In the genomic region with DNA sequence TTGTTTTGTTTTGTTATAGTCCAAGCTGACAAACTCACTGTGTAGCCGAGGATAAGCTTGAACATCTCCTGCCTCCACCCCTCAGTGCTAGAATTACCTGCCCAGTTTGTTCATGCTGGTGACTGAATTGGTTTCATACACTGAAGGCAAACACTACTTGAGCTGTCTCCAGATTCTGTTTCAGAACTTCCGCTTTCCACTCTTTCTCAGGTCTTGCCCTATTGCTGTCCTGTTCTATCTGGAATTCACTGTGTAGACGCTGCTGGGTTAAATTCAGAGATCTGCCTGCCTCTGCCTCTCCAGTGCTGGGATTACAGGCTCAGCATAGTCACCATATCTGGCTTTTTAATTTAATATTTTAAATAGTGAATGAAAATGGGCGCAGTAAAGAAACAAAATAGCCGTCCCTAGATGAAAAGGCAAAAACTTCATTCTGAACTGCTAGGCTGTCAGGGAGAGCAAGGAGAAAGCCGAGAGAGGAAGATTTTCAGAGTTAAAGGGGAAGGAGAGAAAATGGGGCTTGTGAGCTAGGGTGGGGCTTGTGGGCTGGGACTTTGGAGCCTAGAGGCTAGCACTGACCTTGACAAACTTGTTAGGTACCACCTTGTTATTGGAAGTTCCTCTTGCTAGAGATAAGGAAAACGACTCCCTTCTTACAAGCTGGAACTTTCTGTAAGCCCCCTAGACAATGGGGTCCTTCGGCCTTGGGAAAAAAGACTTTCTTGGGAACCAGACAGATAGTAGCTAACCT, we compare ENCODE assay signal across 28 mouse cellular contexts. TPM values are rescaled to one million over a fixed set of nuclear protein-coding genes. Genes with fewer than 3 reads are reported as not detected.
A peak's percentile ranks its signal among the peaks of the same experiment; 100 is the strongest.
DNase-seq lines count a peak whose midpoint lies in the region; ATAC-seq and TF ChIP-seq lines count a peak whose summit lies in the region.
"Had no signal": no experiment of that assay in that cellular context is flagged by ENCODE, and none has a peak within 500 bp of the region (broad histone marks: within the 10 kb centered on the region; RNA-seq: fewer than 3 reads in every experiment).

No protein-coding gene starts in this region.

- 66% methylated on average over 8 of the region's 8 CpGs for WGBS in thymus, adult 2 months
- 43% methylated on average over 8 of the region's 8 CpGs for WGBS in macrophage (ENCODE audit: missing documents)
- WGBS in forebrain, embryonic 12.5 days: 88% methylated on average over 8 of the region's 8 CpGs
- 90% methylated on average over 8 of the region's 8 CpGs for WGBS in hindbrain, embryonic 13.5 days

- H3K36me3 ChIP-seq in thymus, adult 2 months (ENCODE audit: control insufficient read depth, insufficient read depth, low read length): peaks cover 16% of the 10 kb centered on the region
- H3K36me3 ChIP-seq in MEL (ENCODE audit: control insufficient read depth in 1 of 2, insufficient read depth in 2 of 2, low read length in 2 of 2) (peaks cover 0 to 16% of the 10 kb centered on the region in 2 experiments; a peak in 2 of 4 replicates), macrophage (ENCODE audit: inconsistent target) (no peaks in the 10 kb centered on the region)
- H3K36me3 ChIP-seq in forebrain, embryonic 12.5 days (replicated peaks): peaks cover 20% of the 10 kb centered on the region
- H3K36me3 ChIP-seq in hindbrain, embryonic 13.5 days: peaks cover 3% of the 10 kb centered on the region; the same call in 1 of the 2 replicates
- H3K36me3 ChIP-seq: forebrain, embryonic 15.5 days; heart, embryonic 15.5 days had no signal

- H3K4me3 ChIP-seq in thymus, adult 2 months (ENCODE audit: control insufficient read depth, insufficient read depth, low read length): no peak overlapping the region
- no peak overlapping the region for H3K4me3 ChIP-seq in MEL (ENCODE audit: control insufficient read depth in 1 of 2, insufficient read depth in 1 of 2, low read depth in 2 of 2, low read length in 2 of 2)
- no peak overlapping the region for H3K4me3 ChIP-seq in macrophage (ENCODE audit: inconsistent target)
- no peak overlapping the region for H3K4me3 ChIP-seq in forebrain, embryonic 12.5 days (replicated peaks)
- no peak overlapping the region for H3K4me3 ChIP-seq in hindbrain, embryonic 13.5 days
- H3K4me3 ChIP-seq: forebrain, embryonic 15.5 days; heart, embryonic 15.5 days; hindbrain, embryonic 12.5 days; kidney, embryonic 15.5 days; left cerebral cortex, adult 2 months; limb, embryonic 13.5 days; midbrain, embryonic 10.5 days; myocyte; neural tube, embryonic 12.5 days had no signal

- ATAC-seq in forebrain, embryonic 12.5 days (ENCODE audit: low FRiP score): no peak
- no peak for ATAC-seq in hindbrain, embryonic 13.5 days (ENCODE audit: low FRiP score)
- ATAC-seq: activated CD4-positive, CD25-positive, alpha-beta regulatory T cell, adult 4 months; forebrain, embryonic 15.5 days; lung, postnatal 0 days had no signal

- peak overlapping the region; percentile 34; the same call in 1 of the 2 replicates for H3K27ac ChIP-seq in thymus, adult 2 months (ENCODE audit: control insufficient read depth, insufficient read depth, low read length)
- H3K27ac ChIP-seq in MEL (ENCODE audit: control insufficient read depth, low read depth, low read length): no peak overlapping the region
- H3K27ac ChIP-seq in macrophage: peak overlapping the region; percentile 12; the same call in 1 of the 2 replicates
- H3K27ac ChIP-seq in forebrain, embryonic 12.5 days: no peak overlapping the region
- H3K27ac ChIP-seq in hindbrain, embryonic 13.5 days: no peak overlapping the region
- H3K27ac ChIP-seq: forebrain, embryonic 15.5 days; heart, embryonic 15.5 days; hindbrain, embryonic 12.5 days; kidney, embryonic 15.5 days; left cerebral cortex, adult 2 months; limb, embryonic 13.5 days; midbrain, embryonic 10.5 days; neural tube, embryonic 12.5 days had no signal

- H3K79me2 ChIP-seq in MEL (ENCODE audit: control insufficient read depth, insufficient read depth, low read length, poor library complexity) (peaks cover 32% of the 10 kb centered on the region), macrophage (ENCODE audit: inconsistent target) (peaks cover 100% of the 10 kb centered on the region)

- no peak for TF ChIP-seq CTCF in thymus, adult 2 months (IDR thresholded peaks at IDR 0.05; ENCODE audit: borderline replicate concordance, control insufficient read depth, extremely low read depth, insufficient read depth, low read length, poor library complexity)
- no peak for TF ChIP-seq CTCF in MEL (IDR thresholded peaks at IDR 0.05 in 2 of 3, conservative IDR thresholded peaks at IDR 0.05 in 1 of 3; ENCODE audit: control insufficient read depth in 1 of 3, insufficient read depth in 1 of 3, low read depth in 2 of 3, low read length in 3 of 3, poor library complexity in 1 of 3, severe bottlenecking in 1 of 3)

- DNase-seq in thymus, adult 2 months: no peak
- no peak for DNase-seq in thymus, postnatal 10 days (ENCODE audit: low spot score in 2 of 2)
- DNase-seq in MEL (ENCODE audit: low read depth, low spot score): peak; percentile 42
- DNase-seq in Muller cell, postnatal 12 days (ENCODE audit: inconsistent ontology term): no peak
- DNase-seq: adrenal gland, adult 2 months; adrenal gland, postnatal 36 days; B cell, adult 2 months; cerebellum, adult 2 months; cerebellum, postnatal 14 days; kidney, adult 18-20 months; kidney, postnatal 25 days; lung, adult 18-20 months; lung, postnatal 4 days had no signal

- no peaks in the 10 kb centered on the region for H3K27me3 ChIP-seq in thymus, adult 2 months (ENCODE audit: control insufficient read depth, insufficient read depth, low read length)
- H3K27me3 ChIP-seq in MEL (ENCODE audit: control insufficient read depth in 1 of 2, insufficient read depth in 2 of 2, low read length in 2 of 2): no peaks in the 10 kb centered on the region
- H3K27me3 ChIP-seq in forebrain, embryonic 12.5 days: no peaks in the 10 kb centered on the region
- H3K27me3 ChIP-seq in hindbrain, embryonic 13.5 days: no peaks in the 10 kb centered on the region
- H3K27me3 ChIP-seq: forebrain, embryonic 15.5 days; heart, embryonic 15.5 days; hindbrain, embryonic 12.5 days; kidney, embryonic 15.5 days; limb, embryonic 13.5 days; neural tube, embryonic 12.5 days had no signal

- TF ChIP-seq EP300 in MEL (IDR thresholded peaks at IDR 0.05; ENCODE audit: low read depth in 1 of 2, low read length in 2 of 2): no peak

- H3K9me3 ChIP-seq in MEL (replicated peaks; ENCODE audit: insufficient read depth, low read length): no peaks in the 10 kb centered on the region
- no peaks in the 10 kb centered on the region for H3K9me3 ChIP-seq in forebrain, embryonic 12.5 days
- H3K9me3 ChIP-seq in hindbrain, embryonic 13.5 days: no peaks in the 10 kb centered on the region
- H3K9me3 ChIP-seq: forebrain, embryonic 15.5 days; heart, embryonic 15.5 days; hindbrain, embryonic 12.5 days; kidney, embryonic 15.5 days; limb, embryonic 13.5 days; neural tube, embryonic 12.5 days had no signal

- no peak overlapping the region for H3K9ac ChIP-seq in MEL (ENCODE audit: control insufficient read depth, low read depth, low read length, poor library complexity, severe bottlenecking)
- no peak overlapping the region for H3K9ac ChIP-seq in forebrain, embryonic 12.5 days
- no peak overlapping the region for H3K9ac ChIP-seq in hindbrain, embryonic 13.5 days
- H3K9ac ChIP-seq: forebrain, embryonic 15.5 days; heart, embryonic 15.5 days; hindbrain, embryonic 12.5 days; kidney, embryonic 15.5 days; limb, embryonic 13.5 days; neural tube, embryonic 12.5 days had no signal

- TF ChIP-seq POLR2A in thymus, adult 2 months (IDR thresholded peaks at IDR 0.05; ENCODE audit: control insufficient read depth, extremely low read depth, insufficient read depth, low read length, poor library complexity): no peak
- TF ChIP-seq POLR2A in MEL (IDR thresholded peaks at IDR 0.05; ENCODE audit: control insufficient read depth in 1 of 2, insufficient read depth in 1 of 2, low read depth in 1 of 2, low read length in 2 of 2, poor library complexity in 1 of 2): no peak

- H3K4me1 ChIP-seq in thymus, adult 2 months (replicated peaks; ENCODE audit: control insufficient read depth, insufficient read depth, low read length): peaks cover 43% of the 10 kb centered on the region
- peaks cover 11 to 14% of the 10 kb centered on the region in 2 experiments for H3K4me1 ChIP-seq in MEL (ENCODE audit: control insufficient read depth in 1 of 2, insufficient read depth in 2 of 2, low read length in 2 of 2)
- peaks cover 21% of the 10 kb centered on the region for H3K4me1 ChIP-seq in forebrain, embryonic 12.5 days
- peaks cover 48% of the 10 kb centered on the region for H3K4me1 ChIP-seq in hindbrain, embryonic 13.5 days (replicated peaks)

- H3K4me2 ChIP-seq in forebrain, embryonic 12.5 days: no peak overlapping the region
- H3K4me2 ChIP-seq in hindbrain, embryonic 13.5 days: no peak overlapping the region
- H3K4me2 ChIP-seq: forebrain, embryonic 15.5 days; heart, embryonic 15.5 days; hindbrain, embryonic 12.5 days; kidney, embryonic 15.5 days; limb, embryonic 13.5 days; liver, embryonic 11.5 days; neural tube, embryonic 12.5 days had no signal

- no peak for TF ChIP-seq RAD21 in MEL (IDR thresholded peaks at IDR 0.05; ENCODE audit: low read depth, low read length)

RNA-seq across cellular contexts. Expression of a gene that starts 9.7 kb away (rescaled TPM):
- polyA plus RNA-seq in thymus, adult 2 months (2012; rRNA removed): 946 and 968 TPM in 2 replicates
- 16.6 and 18.4 TPM in 2 replicates for total RNA-seq in MEL (2012; rRNA removed)
- polyA plus RNA-seq in MEL (2012; ENCODE audit: insufficient read depth in 1 of 2, insufficient read length in 2 of 2, low read depth in 1 of 2, low replicate concordance in 2 of 2, missing spikeins in 1 of 2) (10 to 100 TPM in 1 of 2 experiments, not detected in 1; 36.0 TPM), macrophage (2018) (22.5 to 63.8 TPM (median 46.7 TPM) in 3 replicates)
- total RNA-seq in macrophage (2018; cell fraction: chromatin; rRNA removed): 1,000 to 10,000 TPM in 7 of 26 experiments, 100 to 1,000 TPM in 19; 215 to 1,872 (median 460) TPM
- 100 to 1,000 TPM in 2 of 26 experiments, 10 to 100 TPM in 24; 47.1 to 182 (median 64.5) TPM for total RNA-seq in macrophage (2018; cell fraction: cytosol; rRNA removed)
- 1,000 to 10,000 TPM in 3 of 26 experiments, 100 to 1,000 TPM in 23; 163 to 1,561 (median 343) TPM for total RNA-seq in macrophage (2018; cell fraction: nucleus; rRNA removed)
- polyA plus RNA-seq in forebrain, embryonic 12.5 days (2016; fragmentation: Nextera tagmentation; extraction: Ambion mirVana): 71.8 and 73.8 TPM in 2 replicates
- polyA plus RNA-seq in hindbrain, embryonic 13.5 days (2015; fragmentation: Nextera tagmentation; extraction: Ambion mirVana): 77.3 and 80.0 TPM in 2 replicates

RNA-seq across cellular contexts. Expression of a gene that starts 23.7 kb away (rescaled TPM):
- polyA plus RNA-seq in thymus, adult 2 months (2012; rRNA removed): 9.0 and 10.1 TPM in 2 replicates
- 6.5 and 7.4 TPM in 2 replicates for total RNA-seq in MEL (2012; rRNA removed)
- polyA plus RNA-seq in MEL (2012; ENCODE audit: insufficient read depth in 1 of 2, insufficient read length in 2 of 2, low read depth in 1 of 2, low replicate concordance in 2 of 2, missing spikeins in 1 of 2) (10 to 100 TPM in 1 of 2 experiments, not detected in 1; 16.6 TPM), macrophage (2018) (4.6 to 5.8 TPM (median 5.3 TPM) in 3 replicates)
- 100 to 1,000 TPM in 3 of 26 experiments, 10 to 100 TPM in 23; 16.8 to 212 (median 23.5) TPM for total RNA-seq in macrophage (2018; cell fraction: chromatin; rRNA removed)
- total RNA-seq in macrophage (2018; cell fraction: cytosol; rRNA removed): 10 to 100 TPM in 2 of 26 experiments, 1 to 10 TPM in 24; 4.2 to 21.6 (median 6.0) TPM
- 100 to 1,000 TPM in 2 of 26 experiments, 10 to 100 TPM in 23, 1 to 10 TPM in 1; 9.7 to 169 (median 17.6) TPM for total RNA-seq in macrophage (2018; cell fraction: nucleus; rRNA removed)
- polyA plus RNA-seq in forebrain, embryonic 12.5 days (2016; fragmentation: Nextera tagmentation; extraction: Ambion mirVana): 5.7 and 5.9 TPM in 2 replicates
- 7.4 and 8.3 TPM in 2 replicates for polyA plus RNA-seq in hindbrain, embryonic 13.5 days (2015; fragmentation: Nextera tagmentation; extraction: Ambion mirVana)

Comparison
In these comparisons a context has a peak if more than half of its experiments do, and no peak if none do; other contexts are left out.
1. H3K27ac ChIP-seq: peak in thymus, adult 2 months (single experiment) and macrophage (single experiment); none in MEL (single experiment), forebrain, embryonic 12.5 days (single experiment) and hindbrain, embryonic 13.5 days (single experiment).
2. RNA of a gene that starts 9.7 kb away (polyA plus RNA-seq): 946 to 968 TPM in thymus, adult 2 months; 77.3 to 80.0 TPM in hindbrain, embryonic 13.5 days, 71.8 to 73.8 TPM in forebrain, embryonic 12.5 days, 36.0 TPM in MEL and 22.5 to 63.8 TPM in macrophage; every median in the first group is over 10 times any median in the second.